In genomic region chr6:97792104-97792503, GRCm38 (mm10) we compare ENCODE assay signal across 13 mouse cellular contexts. TPM values are rescaled to one million over a fixed set of nuclear protein-coding genes. Genes with fewer than 3 reads are reported as not detected.
DNase-seq lines count a peak whose midpoint lies in the region; ATAC-seq and TF ChIP-seq lines count a peak whose summit lies in the region.
"Had no signal": no experiment of that assay in that cellular context is flagged by ENCODE, and none has a peak within 500 bp of the region (broad histone marks: within the 10 kb centered on the region; RNA-seq: fewer than 3 reads in every experiment).

No protein-coding gene starts in this region.

- no peak for ATAC-seq in lung, embryonic 14.5 days (ENCODE audit: insufficient read depth)
- ATAC-seq in megakaryocyte progenitor cell, adult 5-6 weeks (replicated peaks; ENCODE audit: poor library complexity) = peak; percentile 78
- ATAC-seq: forebrain, embryonic 14.5 days had no signal

- no peaks in the 10 kb centered on the region for H3K36me3 ChIP-seq in lung, embryonic 14.5 days (ENCODE audit: insufficient read depth)
- H3K36me3 ChIP-seq: heart, embryonic 15.5 days; liver, embryonic 13.5 days had no signal

- DNase-seq in heart, adult 18-20 months = peak; percentile 22 to 47
- no peak for DNase-seq in heart, postnatal 25 days (ENCODE audit: low spot score)
- DNase-seq in lung, embryonic 14.5 days = peak; percentile 8
- DNase-seq in lung, postnatal 4 days = no peak
- peak; percentile 23 for DNase-seq in adrenal gland, postnatal 14 days
- DNase-seq in left cerebral cortex, postnatal 36 days (ENCODE audit: low spot score in 2 of 2) = no peak
- DNase-seq in heart, postnatal 10 days = no peak
- DNase-seq: cerebellum, adult 11 months; liver, embryonic 13.5 days; right cerebral cortex, postnatal 14 days had no signal

- peak; percentile 58 for TF ChIP-seq CTCF in lung, embryonic 14.5 days (IDR thresholded peaks at IDR 0.05; ENCODE audit: low read depth)

- no peak overlapping the region for H3K4me2 ChIP-seq in lung, embryonic 14.5 days
- H3K4me2 ChIP-seq: heart, embryonic 15.5 days; liver, embryonic 13.5 days had no signal

- H3K4me1 ChIP-seq in lung, embryonic 14.5 days (ENCODE audit: insufficient read depth) = no peaks in the 10 kb centered on the region
- H3K4me1 ChIP-seq: heart, embryonic 15.5 days; liver, embryonic 13.5 days had no signal

- no peak overlapping the region for H3K9ac ChIP-seq in lung, embryonic 14.5 days
- H3K9ac ChIP-seq: heart, embryonic 15.5 days; liver, embryonic 13.5 days had no signal

- no peak overlapping the region for H3K4me3 ChIP-seq in lung, embryonic 14.5 days (ENCODE audit: low read depth, low read length)
- H3K4me3 ChIP-seq: heart, embryonic 15.5 days; liver, embryonic 13.5 days had no signal

- no peaks in the 10 kb centered on the region for H3K27me3 ChIP-seq in lung, embryonic 14.5 days (ENCODE audit: insufficient read depth, low read length)
- H3K27me3 ChIP-seq: heart, embryonic 15.5 days; liver, embryonic 13.5 days had no signal

- no peaks in the 10 kb centered on the region for H3K9me3 ChIP-seq in lung, embryonic 14.5 days (ENCODE audit: low read depth, low read length)
- H3K9me3 ChIP-seq: heart, embryonic 15.5 days; liver, embryonic 13.5 days had no signal

- intact Hi-C loops in heart, postnatal 25 days (cut with DNase I) = no loop called here
- intact Hi-C loops in left cerebral cortex, postnatal 36 days (cut with DNase I) = no loop called here
- intact Hi-C loops in heart, postnatal 10 days (cut with DNase I) = no loop called here

- 68% methylated on average over 1 of the region's 1 CpGs for WGBS in lung, embryonic 14.5 days

- H3K27ac ChIP-seq in lung, embryonic 14.5 days (ENCODE audit: low read depth) = no peak overlapping the region
- H3K27ac ChIP-seq: heart, embryonic 15.5 days; liver, embryonic 13.5 days had no signal

RNA-seq across cellular contexts. Expression of gene Mitf, which starts 14.7 kb away (rescaled TPM):
- total RNA-seq in heart, adult 18-20 months (2021) = 10 to 100 TPM; 52.5 to 56.7 TPM
- total RNA-seq in heart, postnatal 25 days (2021) = 10 to 100 TPM; 50.9 to 59.9 TPM
- 1.4 and 2.0 TPM in 2 replicates for polyA plus RNA-seq in lung, embryonic 14.5 days (2014; fragmentation: Nextera tagmentation; extraction: Ambion mirVana)
- total RNA-seq in adrenal gland, postnatal 14 days (2021) = 5.3 and 8.2 TPM in 2 replicates
- total RNA-seq in megakaryocyte progenitor cell, adult 5-6 weeks (2015) = 7.6 and 9.7 TPM in 2 replicates
- 5.8 and 7.9 TPM in 2 replicates for total RNA-seq in megakaryocyte progenitor cell, adult 5-6 weeks (2017)
- 1 to 10 TPM; 6.5 to 8.8 TPM for total RNA-seq in left cerebral cortex, postnatal 36 days (2021)
- 10 to 100 TPM; 54.0 to 58.1 TPM for total RNA-seq in heart, postnatal 10 days (2021)

Comparison
In these comparisons a context has a peak if more than half of its experiments do, and no peak if none do; other contexts are left out.
1. DNase-seq: peak in heart, adult 18-20 months (2 of 2), lung, embryonic 14.5 days (single experiment) and adrenal gland, postnatal 14 days (single experiment); none in heart, postnatal 25 days (single experiment), lung, postnatal 4 days (0 of 2), left cerebral cortex, postnatal 36 days (0 of 2) and heart, postnatal 10 days (0 of 2).